Mouse (Mus musculus): ENCODE measurements around the gene Rnf214.

DNA sequence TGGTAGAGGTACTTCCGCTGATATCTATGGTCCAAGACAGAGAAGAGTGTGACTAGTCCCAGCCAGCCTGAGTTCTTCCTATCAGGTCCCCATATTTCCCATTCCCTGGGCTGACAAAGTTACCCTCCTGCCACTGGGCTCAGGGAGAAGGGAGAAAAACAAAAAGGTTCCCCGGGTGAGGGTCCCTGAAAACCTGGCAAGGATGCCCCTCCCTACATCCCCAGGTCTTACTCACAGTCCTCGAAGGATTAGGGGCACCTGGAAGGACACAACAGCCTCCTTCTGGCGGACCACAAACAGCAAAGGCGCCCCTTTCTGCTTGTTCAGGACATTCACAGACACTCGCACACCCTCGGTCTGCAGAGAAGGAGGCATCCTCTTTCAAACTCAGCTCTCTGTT, 46.2 kb upstream of the Rnf214 start:
- no peak for TF ChIP-seq POLR2A (IDR thresholded peaks at IDR 0.05; ENCODE audit: borderline replicate concordance, control insufficient read depth, low read depth, low read length)
- TF ChIP-seq CTCF (IDR thresholded peaks at IDR 0.05; ENCODE audit: control insufficient read depth, insufficient read depth, low read length): no peak

Measured in bone marrow, adult 2 months (tissue).